Mouse (Mus musculus): ENCODE data around the gene Parp8. TPM values are rescaled to one million over a fixed set of nuclear protein-coding genes. Genes with fewer than 3 reads are reported as not detected.

Parp8 gene
- polyA plus RNA-seq, 1 experiment from 2014 or later: 9.8 TPM

- DNase-seq (ENCODE audit: low spot score): no peak
Measured at GRCm38 (mm10) chr13:117020631-117021030, 4.7 kb downstream of the Parp8 start.

- no peak for DNase-seq (ENCODE audit: low spot score)
Measured at GRCm38 (mm10) chr13:117018676-117019075, 6.7 kb downstream of the Parp8 start.

- no peak for DNase-seq (ENCODE audit: low spot score)
Measured at GRCm38 (mm10) chr13:117013516-117013915, 11.8 kb downstream of the Parp8 start.

- no peak for DNase-seq (ENCODE audit: low spot score)
Measured at GRCm38 (mm10) chr13:117012031-117012430, 13.3 kb downstream of the Parp8 start.

- no peak for DNase-seq (ENCODE audit: low spot score)
Measured at GRCm38 (mm10) chr13:117010143-117010542, 15.2 kb downstream of the Parp8 start.

GRCm38 (mm10) chr13:117008021-117009015 lies 17.0 kb downstream of the Parp8 start:
- no peak for DNase-seq (ENCODE audit: low spot score)

- no peak for DNase-seq (ENCODE audit: low spot score)
Measured at GRCm38 (mm10) chr13:117007566-117007965, 17.8 kb downstream of the Parp8 start.

- DNase-seq (ENCODE audit: low spot score): no peak
Measured at GRCm38 (mm10) chr13:117006638-117007037, 18.7 kb downstream of the Parp8 start.

DNA sequence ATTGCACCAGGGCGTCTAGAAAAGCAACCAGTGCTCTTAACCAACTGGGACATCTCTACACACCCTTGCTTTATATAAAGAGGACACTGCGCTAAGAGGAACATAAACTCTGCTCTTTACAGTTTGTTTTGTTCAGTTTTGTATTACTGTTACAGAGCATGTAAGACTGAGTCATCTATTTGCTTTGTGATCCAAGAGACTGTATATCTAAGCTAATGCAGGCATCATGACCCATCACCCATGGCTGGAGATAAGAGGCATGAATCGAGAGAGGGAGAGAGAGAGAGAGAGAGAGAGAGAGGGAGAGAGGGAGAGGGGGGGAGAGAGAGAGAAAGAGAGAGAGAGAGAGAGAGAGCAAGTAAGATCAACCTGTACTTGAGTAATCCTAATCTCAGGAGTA lies 24.8 kb downstream of the Parp8 start:
- no peak for DNase-seq (ENCODE audit: low spot score)

- no peak for DNase-seq (ENCODE audit: low spot score)
Measured at GRCm38 (mm10) chr13:116991560-116991959, 33.8 kb downstream of the Parp8 start.

GRCm38 (mm10) chr13:116990327-116990726 lies 35.0 kb downstream of the Parp8 start:
- DNase-seq (ENCODE audit: low spot score): no peak

- DNase-seq (ENCODE audit: low spot score): no peak
Measured at GRCm38 (mm10) chr13:116988706-116989105, 36.6 kb downstream of the Parp8 start.

DNA sequence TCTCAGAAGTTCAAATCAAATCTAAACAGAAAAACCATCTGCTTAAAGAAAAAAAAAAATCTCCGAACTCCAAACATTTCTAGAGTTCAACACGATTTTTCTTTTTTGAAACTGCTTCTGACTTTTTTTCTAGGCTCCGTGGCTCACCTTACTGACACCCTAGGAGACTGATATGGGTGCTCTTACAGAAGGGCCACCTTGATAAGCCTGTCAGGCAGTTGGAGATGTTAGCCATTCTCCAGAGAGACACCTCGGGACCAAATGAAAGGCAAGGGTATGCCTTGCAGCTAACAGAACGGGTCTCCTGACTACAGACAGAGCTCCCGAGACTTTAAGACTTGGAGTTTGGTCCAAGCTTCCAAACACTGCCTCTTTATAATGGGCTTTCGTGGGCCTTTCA lies 37.1 kb downstream of the Parp8 start:
- no peak for DNase-seq (ENCODE audit: low spot score)

- DNase-seq (ENCODE audit: low spot score): no peak
Measured at GRCm38 (mm10) chr13:116987284-116987683, 38.1 kb downstream of the Parp8 start.

DNA sequence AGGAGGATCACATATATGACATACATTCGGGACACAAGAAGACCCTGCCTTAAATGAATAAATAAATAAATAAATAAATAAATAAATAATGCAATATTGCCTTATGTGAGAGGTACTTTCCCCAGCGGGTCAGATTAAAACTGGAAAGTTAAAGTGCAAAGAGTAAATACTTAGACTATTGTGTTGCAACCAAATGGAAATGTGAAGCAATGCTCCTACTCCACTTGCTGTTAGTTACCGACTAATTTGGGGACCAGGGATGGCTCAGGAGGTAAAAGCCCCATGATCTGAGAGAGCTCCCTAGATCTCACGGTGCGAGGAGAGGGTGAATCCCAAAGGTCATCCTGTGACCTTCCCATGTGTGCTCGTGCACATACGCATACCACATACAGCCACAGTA lies 38.7 kb downstream of the Parp8 start:
- DNase-seq (ENCODE audit: low spot score): no peak

- no peak for DNase-seq (ENCODE audit: low spot score)
Measured at GRCm38 (mm10) chr13:116974081-116974860, 51.1 kb downstream of the Parp8 start.

GRCm38 (mm10) chr13:116973491-116973890 lies 51.8 kb downstream of the Parp8 start:
- no peak for DNase-seq (ENCODE audit: low spot score)

DNA sequence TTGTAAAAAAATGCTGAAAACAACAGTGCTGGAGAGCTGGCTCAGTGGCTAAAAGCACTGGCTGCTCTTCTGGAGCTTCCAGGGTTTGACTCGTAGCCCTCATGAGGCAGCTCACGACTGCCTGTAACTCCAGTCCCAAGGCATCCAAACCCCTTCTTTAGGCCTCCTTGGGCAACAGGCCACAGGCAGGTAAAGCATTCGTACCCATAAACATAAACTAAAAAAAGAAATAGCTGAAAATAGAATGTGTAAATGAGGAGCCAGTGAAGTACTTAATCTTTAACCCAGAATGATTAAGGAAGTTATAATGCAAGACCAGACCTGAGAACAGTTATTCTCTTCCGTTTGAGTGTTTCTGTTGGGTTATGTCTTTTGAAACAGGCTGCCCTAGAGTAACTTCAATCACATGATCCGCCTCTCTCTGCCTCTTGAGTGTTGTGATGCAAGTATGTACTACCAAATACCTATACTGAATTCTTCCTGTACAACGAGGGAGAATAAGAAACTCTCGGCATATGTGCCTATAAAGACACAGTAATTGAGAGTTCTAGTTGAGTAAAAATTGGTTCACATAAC lies 53.2 kb downstream of the Parp8 start:
- no peak for DNase-seq (ENCODE audit: low spot score)

- no peak for DNase-seq (ENCODE audit: low spot score)
Measured at GRCm38 (mm10) chr13:116970706-116971428, 54.5 kb downstream of the Parp8 start.

GRCm38 (mm10) chr13:116969650-116970049 lies 55.7 kb downstream of the Parp8 start:
- DNase-seq (ENCODE audit: low spot score): no peak

GRCm38 (mm10) chr13:116968906-116969305 lies 56.4 kb downstream of the Parp8 start:
- no peak for DNase-seq (ENCODE audit: low spot score)

Measured in thymus, postnatal 0 days (tissue).